Mouse (Mus musculus): ENCODE measurements around the gene Sorcs3. TPM values are rescaled to one million over a fixed set of nuclear protein-coding genes. Genes with fewer than 3 reads are reported as not detected.
A peak's percentile ranks its signal among the peaks of the same experiment; 100 is the strongest.

Sorcs3 gene
- polyA plus RNA-seq, 1 experiment from 2014 or later = 3.7 TPM

GRCm38 (mm10) chr19:48725851-48726419, 520.1 kb downstream of the Sorcs3 start:
- Histone ChIP-seq H3K4me3 (ENCODE audit: low read depth, low read length) (no peak overlapping the region), H3K27ac (ENCODE audit: low read depth, low read length) (no peak overlapping the region), H3K4me1 (ENCODE audit: control insufficient read depth, insufficient read depth, low read length) (peaks cover 4% of the 10 kb centered on the region; the same call in 1 of the 2 replicates), H3K36me3 (ENCODE audit: control insufficient read depth, insufficient read depth, low read length) (no peaks in the 10 kb centered on the region), H3K9ac (ENCODE audit: low read length) (no peak overlapping the region), H3K9me3 (ENCODE audit: control insufficient read depth, low read length) (no peaks in the 10 kb centered on the region), H3K27me3 (ENCODE audit: control insufficient read depth, insufficient read depth, low read length) (no peaks in the 10 kb centered on the region), H3K4me2 (no peak overlapping the region)
- DNase-seq (ENCODE audit: low spot score, missing footprints) = peak; percentile 84
- ATAC-seq (ENCODE audit: low FRiP score) = peak; percentile 93
- 26% methylated on average over 6 of the region's 6 CpGs for WGBS

GRCm38 (mm10) chr19:48727048-48727447, 521.2 kb downstream of the Sorcs3 start:
- no peak overlapping the region for H3K4me2 ChIP-seq
- 52% methylated on average over 3 of the region's 3 CpGs for WGBS
- peaks cover 4% of the 10 kb centered on the region; the same call in 1 of the 2 replicates for H3K4me1 ChIP-seq (ENCODE audit: control insufficient read depth, insufficient read depth, low read length)
- no peaks in the 10 kb centered on the region for H3K27me3 ChIP-seq (ENCODE audit: control insufficient read depth, insufficient read depth, low read length)
- H3K9ac ChIP-seq (ENCODE audit: low read length) = no peak overlapping the region
- H3K9me3 ChIP-seq (ENCODE audit: control insufficient read depth, low read length) = no peaks in the 10 kb centered on the region
- no peak overlapping the region for H3K27ac ChIP-seq (ENCODE audit: low read depth, low read length)
- H3K4me3 ChIP-seq (ENCODE audit: low read depth, low read length) = no peak overlapping the region
- DNase-seq (ENCODE audit: low spot score, missing footprints) (peak; percentile 53), ATAC-seq (ENCODE audit: low FRiP score) (no peak)
- H3K36me3 ChIP-seq (ENCODE audit: control insufficient read depth, insufficient read depth, low read length) = no peaks in the 10 kb centered on the region

DNA sequence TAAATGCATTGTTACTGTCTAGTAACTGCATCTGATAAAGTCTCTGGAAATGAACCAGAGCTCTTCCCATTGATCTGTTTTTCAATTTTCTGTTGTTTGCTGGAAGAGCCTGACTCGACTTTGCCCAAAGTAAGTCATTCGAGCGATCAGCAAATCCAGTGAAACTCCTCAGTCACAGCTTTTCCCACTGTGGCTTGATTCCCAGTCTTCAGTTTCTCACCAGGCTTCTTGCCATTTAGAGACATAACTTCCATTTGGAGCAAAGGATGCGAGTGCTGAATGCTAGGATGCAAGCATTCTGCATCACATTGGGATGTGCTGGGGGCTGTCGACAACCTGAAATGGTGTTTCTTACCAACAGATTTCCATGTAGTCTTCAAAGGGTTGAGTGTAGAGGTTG, 521.8 kb downstream of the Sorcs3 start:
- DNase-seq (ENCODE audit: low spot score, missing footprints) = no peak
- no peak overlapping the region for H3K4me2 ChIP-seq
- no peak overlapping the region for H3K9ac ChIP-seq (ENCODE audit: low read length)
- ATAC-seq (ENCODE audit: low FRiP score) = no peak
- 91% methylated on average over 5 of the region's 5 CpGs for WGBS
- no peaks in the 10 kb centered on the region for H3K9me3 ChIP-seq (ENCODE audit: control insufficient read depth, low read length)
- H3K27ac ChIP-seq (ENCODE audit: low read depth, low read length) = no peak overlapping the region
- H3K4me3 ChIP-seq (ENCODE audit: low read depth, low read length) = no peak overlapping the region
- no peaks in the 10 kb centered on the region for H3K36me3 ChIP-seq (ENCODE audit: control insufficient read depth, insufficient read depth, low read length)
- H3K4me1 ChIP-seq (ENCODE audit: control insufficient read depth, insufficient read depth, low read length) = peaks cover 4% of the 10 kb centered on the region; the same call in 1 of the 2 replicates
- H3K27me3 ChIP-seq (ENCODE audit: control insufficient read depth, insufficient read depth, low read length) = no peaks in the 10 kb centered on the region

GRCm38 (mm10) chr19:48731731-48732130, 525.9 kb downstream of the Sorcs3 start:
- WGBS = 71% methylated on average over 10 of the region's 10 CpGs
- no peaks in the 10 kb centered on the region for H3K4me1 ChIP-seq (ENCODE audit: control insufficient read depth, insufficient read depth, low read length)
- no peaks in the 10 kb centered on the region for H3K9me3 ChIP-seq (ENCODE audit: control insufficient read depth, low read length)
- H3K36me3 ChIP-seq (ENCODE audit: control insufficient read depth, insufficient read depth, low read length) = no peaks in the 10 kb centered on the region
- H3K4me2 ChIP-seq = no peak overlapping the region
- H3K9ac ChIP-seq (ENCODE audit: low read length) = no peak overlapping the region
- H3K4me3 ChIP-seq (ENCODE audit: low read depth, low read length) = no peak overlapping the region
- DNase-seq (ENCODE audit: low spot score, missing footprints) = peak; percentile 83
- H3K27ac ChIP-seq (ENCODE audit: low read depth, low read length) = no peak overlapping the region
- H3K27me3 ChIP-seq (ENCODE audit: control insufficient read depth, insufficient read depth, low read length) = no peaks in the 10 kb centered on the region
- no peak for ATAC-seq (ENCODE audit: low FRiP score)

DNA sequence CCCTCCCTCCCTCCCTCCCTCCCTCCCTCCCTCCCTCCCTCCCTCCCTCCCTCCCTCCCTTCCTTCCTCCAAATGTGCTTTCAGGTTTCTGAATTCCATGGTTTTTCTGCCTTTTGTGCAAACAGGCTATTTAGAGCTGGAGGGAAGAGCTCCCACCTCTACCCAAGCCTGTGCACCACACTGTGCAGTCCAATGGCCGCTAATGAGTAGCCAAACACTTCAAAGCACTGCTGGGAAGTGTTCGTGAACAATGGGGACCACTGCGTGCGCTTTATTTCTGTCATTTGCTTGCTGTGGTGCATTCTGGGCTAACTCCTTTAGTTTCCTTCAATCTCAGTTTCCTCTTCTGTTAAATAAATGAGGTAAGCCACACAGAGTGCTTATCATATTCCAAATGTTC, 528.5 kb downstream of the Sorcs3 start:
- H3K9ac ChIP-seq (ENCODE audit: low read length) = no peak overlapping the region
- H3K4me2 ChIP-seq = no peak overlapping the region
- no peak overlapping the region for H3K4me3 ChIP-seq (ENCODE audit: low read depth, low read length)
- H3K27me3 ChIP-seq (ENCODE audit: control insufficient read depth, insufficient read depth, low read length) = no peaks in the 10 kb centered on the region
- H3K27ac ChIP-seq (ENCODE audit: low read depth, low read length) = no peak overlapping the region
- DNase-seq (ENCODE audit: low spot score, missing footprints) (no peak), ATAC-seq (ENCODE audit: low FRiP score) (no peak)
- H3K36me3 ChIP-seq (ENCODE audit: control insufficient read depth, insufficient read depth, low read length) = no peaks in the 10 kb centered on the region
- H3K9me3 ChIP-seq (ENCODE audit: control insufficient read depth, low read length) = no peaks in the 10 kb centered on the region
- 36% methylated on average over 4 of the region's 4 CpGs for WGBS
- H3K4me1 ChIP-seq (ENCODE audit: control insufficient read depth, insufficient read depth, low read length) = no peaks in the 10 kb centered on the region

DNA sequence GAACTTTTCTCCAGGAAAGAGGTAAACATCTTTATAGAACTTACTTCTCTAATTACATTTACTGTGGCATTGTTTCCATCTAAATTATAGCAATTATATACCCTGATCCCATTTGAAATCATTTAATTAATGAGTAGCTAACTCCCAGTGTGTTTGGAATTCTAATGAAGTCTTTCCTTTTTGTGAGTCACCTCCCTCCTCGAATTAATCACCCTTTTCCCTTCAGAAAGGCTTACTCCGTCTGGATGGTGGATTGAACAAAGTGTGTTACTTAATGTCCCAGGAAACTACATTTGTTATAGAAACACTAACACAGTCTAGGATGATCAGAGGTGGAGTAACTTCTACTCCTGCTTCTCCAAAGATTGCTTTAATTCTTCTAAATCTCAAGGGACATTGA, 531.7 kb downstream of the Sorcs3 start:
- 28% methylated on average over 2 of the region's 2 CpGs for WGBS
- H3K36me3 ChIP-seq (ENCODE audit: control insufficient read depth, insufficient read depth, low read length) = no peaks in the 10 kb centered on the region
- H3K4me3 ChIP-seq (ENCODE audit: low read depth, low read length) = no peak overlapping the region
- no peak overlapping the region for H3K9ac ChIP-seq (ENCODE audit: low read length)
- no peak for DNase-seq (ENCODE audit: low spot score, missing footprints)
- no peaks in the 10 kb centered on the region for H3K4me1 ChIP-seq (ENCODE audit: control insufficient read depth, insufficient read depth, low read length)
- H3K27me3 ChIP-seq (ENCODE audit: control insufficient read depth, insufficient read depth, low read length) = no peaks in the 10 kb centered on the region
- ATAC-seq (ENCODE audit: low FRiP score) = no peak
- H3K4me2 ChIP-seq = no peak overlapping the region
- no peaks in the 10 kb centered on the region for H3K9me3 ChIP-seq (ENCODE audit: control insufficient read depth, low read length)
- H3K27ac ChIP-seq (ENCODE audit: low read depth, low read length) = no peak overlapping the region

DNA sequence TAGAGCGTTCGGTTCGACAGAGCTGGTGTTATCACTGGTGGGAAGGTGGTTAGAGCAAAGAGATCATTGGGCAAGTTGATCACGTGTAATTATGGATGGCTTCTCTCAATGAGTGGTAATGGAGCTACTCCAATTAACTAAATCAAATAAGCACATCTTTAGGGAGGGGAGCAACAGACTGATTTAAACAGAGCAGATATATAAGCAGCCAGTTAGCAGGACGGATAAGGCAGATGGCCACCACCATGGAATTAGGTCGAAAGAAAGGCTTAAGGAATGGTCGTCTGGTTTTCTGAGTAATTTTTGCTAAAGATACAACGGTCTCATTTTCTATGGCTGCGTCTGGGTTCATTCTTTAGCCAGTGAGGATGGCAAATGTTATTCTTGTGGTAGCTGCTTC, 549.3 kb downstream of the Sorcs3 start:
- no peak for DNase-seq (ENCODE audit: low spot score, missing footprints)
- H3K36me3 ChIP-seq (ENCODE audit: control insufficient read depth, insufficient read depth, low read length) = no peaks in the 10 kb centered on the region
- no peak overlapping the region for H3K4me2 ChIP-seq
- no peaks in the 10 kb centered on the region for H3K4me1 ChIP-seq (ENCODE audit: control insufficient read depth, insufficient read depth, low read length)
- H3K9ac ChIP-seq (ENCODE audit: low read length) = no peak overlapping the region
- no peaks in the 10 kb centered on the region for H3K27me3 ChIP-seq (ENCODE audit: control insufficient read depth, insufficient read depth, low read length)
- no peak overlapping the region for H3K4me3 ChIP-seq (ENCODE audit: low read depth, low read length)
- WGBS = 87% methylated on average over 9 of the region's 9 CpGs
- H3K27ac ChIP-seq (ENCODE audit: low read depth, low read length) = no peak overlapping the region
- no peaks in the 10 kb centered on the region for H3K9me3 ChIP-seq (ENCODE audit: control insufficient read depth, low read length)
- no peak for ATAC-seq (ENCODE audit: low FRiP score)

GRCm38 (mm10) chr19:48756831-48757230, 551.0 kb downstream of the Sorcs3 start:
- Histone ChIP-seq H3K27ac (ENCODE audit: low read depth, low read length) (no peak overlapping the region), H3K4me1 (ENCODE audit: control insufficient read depth, insufficient read depth, low read length) (no peaks in the 10 kb centered on the region), H3K9ac (ENCODE audit: low read length) (no peak overlapping the region), H3K4me3 (ENCODE audit: low read depth, low read length) (no peak overlapping the region), H3K27me3 (ENCODE audit: control insufficient read depth, insufficient read depth, low read length) (no peaks in the 10 kb centered on the region), H3K36me3 (ENCODE audit: control insufficient read depth, insufficient read depth, low read length) (no peaks in the 10 kb centered on the region), H3K4me2 (no peak overlapping the region), H3K9me3 (ENCODE audit: control insufficient read depth, low read length) (no peaks in the 10 kb centered on the region)
- DNase-seq (ENCODE audit: low spot score, missing footprints) (no peak), ATAC-seq (ENCODE audit: low FRiP score) (no peak)
- WGBS = 82% methylated on average over 6 of the region's 6 CpGs

DNA sequence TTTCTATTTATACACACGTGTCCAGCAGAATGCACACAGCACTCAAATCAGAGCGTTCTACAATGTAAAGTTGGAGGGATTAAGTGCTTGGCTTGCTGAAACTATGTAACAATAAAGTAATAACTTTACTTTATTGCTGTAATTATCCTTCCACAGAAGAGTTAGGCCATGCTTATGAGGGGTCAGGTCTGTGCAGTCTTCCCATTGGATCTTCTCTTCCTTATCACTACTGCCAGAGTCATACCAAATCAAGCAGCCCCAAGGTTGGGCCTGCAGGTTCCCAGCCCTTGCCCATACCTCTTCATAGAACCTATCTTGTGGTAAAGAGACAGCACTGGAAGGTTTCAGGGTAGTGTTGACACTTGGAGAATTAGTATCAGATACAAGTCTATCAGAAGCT, 560.7 kb downstream of the Sorcs3 start:
- DNase-seq (ENCODE audit: low spot score, missing footprints) (no peak), ATAC-seq (ENCODE audit: low FRiP score) (no peak)
- H3K27ac ChIP-seq (ENCODE audit: low read depth, low read length) = no peak overlapping the region
- H3K9me3 ChIP-seq (ENCODE audit: control insufficient read depth, low read length) = no peaks in the 10 kb centered on the region
- WGBS = 93% methylated on average over 2 of the region's 2 CpGs
- no peaks in the 10 kb centered on the region for H3K4me1 ChIP-seq (ENCODE audit: control insufficient read depth, insufficient read depth, low read length)
- H3K9ac ChIP-seq (ENCODE audit: low read length) = no peak overlapping the region
- no peak overlapping the region for H3K4me3 ChIP-seq (ENCODE audit: low read depth, low read length)
- no peaks in the 10 kb centered on the region for H3K27me3 ChIP-seq (ENCODE audit: control insufficient read depth, insufficient read depth, low read length)
- H3K36me3 ChIP-seq (ENCODE audit: control insufficient read depth, insufficient read depth, low read length) = no peaks in the 10 kb centered on the region
- H3K4me2 ChIP-seq = no peak overlapping the region
